Mouse (Mus musculus): Measurements from ENCODE around the gene Tcfl5. TPM values are rescaled to one million over a fixed set of nuclear protein-coding genes. Genes with fewer than 3 reads are reported as not detected.

The Tcfl5 gene
- total RNA-seq, 2 experiments from 2014 or later: not detected

DNA sequence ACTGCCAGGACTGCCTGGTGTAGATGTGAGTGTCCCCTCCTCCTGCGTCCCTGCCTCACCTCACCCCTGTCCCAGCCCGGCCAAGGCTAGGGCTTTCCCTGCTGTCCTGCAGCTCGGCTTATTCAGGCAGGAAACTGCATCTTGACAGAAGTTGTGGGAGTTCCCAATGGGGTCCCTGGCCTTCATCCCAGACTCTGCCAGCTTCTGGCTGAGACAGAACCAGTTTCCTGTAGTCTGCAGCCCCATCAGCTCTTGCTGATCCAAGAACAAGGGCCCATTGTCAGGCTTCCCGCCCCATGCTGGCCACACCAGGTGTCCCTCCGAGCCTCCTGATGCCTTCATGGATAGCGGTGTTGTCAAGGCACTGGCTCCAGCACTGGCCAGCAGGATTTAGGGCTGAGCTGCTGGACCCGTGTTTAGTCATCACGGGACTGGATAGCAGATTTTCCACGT is 41.9 kb downstream of the Tcfl5 start:
- ATAC-seq (replicated peaks; ENCODE audit: poor library complexity, severe bottlenecking): no peak

DNA sequence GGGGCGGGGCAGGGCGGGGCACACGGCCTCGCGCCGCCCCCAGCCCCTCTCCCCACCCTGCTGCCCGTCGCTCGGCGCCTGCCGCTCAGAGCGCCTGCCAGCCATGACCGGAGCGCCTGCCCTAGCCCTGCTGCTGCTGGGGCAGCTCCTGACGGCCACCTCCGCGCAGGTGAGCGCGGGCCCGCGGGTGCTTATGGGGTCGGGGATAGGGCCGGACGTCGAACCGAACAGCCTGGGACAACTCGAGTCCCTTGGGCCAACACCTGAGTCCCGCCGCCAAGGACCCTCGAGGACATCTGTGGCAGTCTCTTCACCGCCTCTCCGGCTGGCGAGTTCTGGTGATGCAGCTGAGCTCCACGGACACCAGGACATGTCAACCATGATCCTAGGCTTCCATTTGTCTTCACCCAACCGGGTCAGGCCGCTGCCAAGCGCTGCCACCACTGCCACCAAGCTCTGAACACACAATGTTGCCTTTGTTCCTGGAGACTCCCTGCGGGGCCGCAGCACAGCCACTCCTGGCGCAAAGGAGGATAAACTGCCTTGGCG is 44.3 kb downstream of the Tcfl5 start:
- no peak for ATAC-seq (replicated peaks; ENCODE audit: poor library complexity, severe bottlenecking)

DNA sequence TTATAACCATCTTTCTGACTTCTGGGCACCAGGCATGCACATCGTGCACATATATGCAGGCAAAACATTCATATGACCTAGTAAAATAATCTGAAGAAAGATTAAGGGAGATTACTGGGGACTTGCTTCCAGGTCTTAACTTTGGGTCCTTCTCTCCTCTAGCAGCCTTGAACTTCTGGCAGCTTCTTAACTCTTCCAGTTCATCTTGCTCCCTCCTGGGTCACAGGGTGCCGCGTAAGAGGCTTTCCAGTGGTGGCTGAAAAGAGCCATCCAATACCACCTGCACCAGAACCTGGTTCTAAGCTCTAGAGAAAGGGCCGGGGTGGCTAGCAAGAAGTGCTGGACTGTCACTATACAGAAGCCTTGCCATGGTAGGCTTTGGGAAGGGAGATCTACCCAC is 45.0 kb downstream of the Tcfl5 start, which contains the start of gene Col9a3:
Col9a3 (plus strand) TSS at position 301 of the 400 bp plus-strand sequence.
- ATAC-seq (replicated peaks; ENCODE audit: poor library complexity, severe bottlenecking): no peak

DNA sequence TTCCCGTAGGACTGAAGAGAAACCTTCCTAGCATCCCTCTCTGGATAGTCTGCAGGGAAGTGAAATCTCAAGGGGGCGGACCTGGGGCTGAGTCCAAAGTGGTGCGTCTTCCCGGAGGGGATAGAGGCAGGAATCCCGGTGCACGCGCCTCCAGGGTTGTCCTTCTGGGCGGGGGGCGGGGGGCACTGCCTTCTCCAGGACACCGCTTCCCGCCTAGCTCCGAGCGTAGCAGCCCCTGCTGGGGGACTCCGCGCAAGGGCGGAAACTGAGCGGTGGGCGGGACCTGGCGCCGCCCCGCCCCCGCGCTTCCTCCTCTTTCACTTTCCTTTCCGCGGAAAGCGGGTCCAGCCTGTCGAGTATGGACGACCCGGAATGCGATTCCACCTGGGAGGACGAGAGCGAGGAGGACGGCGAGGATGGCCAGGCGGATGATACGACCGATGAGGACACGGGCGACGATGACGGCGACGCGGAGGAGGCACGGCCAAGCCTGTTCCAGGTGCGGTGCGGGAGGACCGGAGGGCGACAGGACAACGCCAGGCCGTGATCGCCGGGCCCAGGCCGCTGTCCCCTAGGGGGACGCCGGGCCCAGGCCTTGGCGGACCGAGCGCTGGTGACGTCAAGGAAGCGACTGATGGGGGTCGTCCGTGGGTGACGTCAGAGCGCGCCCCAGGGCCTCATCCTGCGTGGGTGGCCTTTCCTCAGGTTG is 53.2 kb downstream of the Tcfl5 start, which contains the start of gene Ogfr:
Ogfr (plus strand) TSS at position 123 of the 709 bp plus-strand sequence.
- peak; percentile 85 for ATAC-seq (replicated peaks; ENCODE audit: poor library complexity, severe bottlenecking)

DNA sequence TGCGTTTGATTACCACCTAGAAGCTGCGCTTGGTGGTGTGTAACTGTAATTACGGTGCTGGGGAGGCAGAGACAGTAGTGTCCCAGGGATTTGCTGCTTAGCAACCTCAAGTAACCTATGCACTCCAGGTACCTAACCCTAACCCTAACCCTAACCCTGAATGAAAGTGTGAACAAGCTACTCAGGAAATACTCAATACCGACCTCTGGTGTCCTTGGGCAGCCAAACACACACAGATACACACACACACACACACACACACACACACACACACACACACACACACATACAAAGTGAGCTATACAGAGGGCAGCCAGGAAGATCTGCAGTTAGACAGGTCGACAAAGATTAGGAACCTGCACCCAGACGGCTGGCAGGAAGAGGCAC is 53.8 kb downstream of the Tcfl5 start:
- peak; percentile 15 for ATAC-seq (replicated peaks; ENCODE audit: poor library complexity, severe bottlenecking)

DNA sequence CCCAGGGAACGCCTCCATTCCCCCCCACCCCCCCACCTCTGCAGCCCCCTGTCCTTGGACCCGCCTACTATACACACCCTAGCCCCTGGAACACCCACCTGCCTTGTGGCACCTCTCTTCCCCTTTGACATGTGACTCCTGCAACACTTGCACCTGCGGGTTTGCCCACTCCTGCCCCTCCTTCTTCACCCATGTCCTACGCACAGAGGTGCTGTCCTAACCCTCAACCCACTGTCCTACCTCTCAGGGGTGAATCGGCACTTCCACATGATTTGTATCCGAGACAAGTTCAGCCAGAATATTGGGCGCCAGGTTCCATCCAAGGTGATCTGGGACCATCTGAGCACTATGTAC is 59.4 kb downstream of the Tcfl5 start:
- ATAC-seq (replicated peaks; ENCODE audit: poor library complexity, severe bottlenecking): peak; percentile 21

DNA sequence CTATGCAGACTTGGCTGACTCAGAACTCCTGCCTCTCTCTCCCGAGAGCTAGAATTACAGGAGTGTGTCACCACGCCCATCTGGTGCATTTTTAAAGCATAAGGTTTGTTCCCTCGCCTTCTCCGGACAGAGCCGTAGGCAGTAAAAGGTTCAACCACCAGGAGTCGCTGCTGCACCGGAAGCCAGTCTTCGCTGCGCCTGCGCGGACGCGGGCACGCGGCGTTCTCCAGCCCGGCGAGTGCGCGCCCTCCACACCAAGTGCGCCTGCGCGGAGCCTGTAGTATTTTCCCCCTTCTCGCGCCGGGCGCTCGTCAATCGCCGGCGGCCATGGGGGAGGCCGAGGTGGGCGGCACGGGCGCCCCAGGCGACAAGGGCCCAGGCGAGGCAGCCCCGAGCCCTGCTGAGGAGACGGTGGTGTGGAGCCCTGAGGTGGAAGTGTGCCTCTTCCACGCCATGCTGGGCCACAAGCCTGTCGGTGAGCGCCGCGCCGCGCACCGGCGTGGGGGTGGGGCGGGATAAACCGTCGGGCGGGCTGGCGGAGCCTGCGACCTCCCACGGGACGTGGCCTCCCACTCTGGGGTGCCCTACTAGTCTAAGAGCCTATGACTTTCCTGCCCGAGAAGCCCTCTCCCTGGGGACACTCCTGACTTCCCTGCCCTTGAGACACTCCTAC is 59.9 kb downstream of the Tcfl5 start:
- ATAC-seq (replicated peaks; ENCODE audit: poor library complexity, severe bottlenecking): peak; percentile 85

DNA sequence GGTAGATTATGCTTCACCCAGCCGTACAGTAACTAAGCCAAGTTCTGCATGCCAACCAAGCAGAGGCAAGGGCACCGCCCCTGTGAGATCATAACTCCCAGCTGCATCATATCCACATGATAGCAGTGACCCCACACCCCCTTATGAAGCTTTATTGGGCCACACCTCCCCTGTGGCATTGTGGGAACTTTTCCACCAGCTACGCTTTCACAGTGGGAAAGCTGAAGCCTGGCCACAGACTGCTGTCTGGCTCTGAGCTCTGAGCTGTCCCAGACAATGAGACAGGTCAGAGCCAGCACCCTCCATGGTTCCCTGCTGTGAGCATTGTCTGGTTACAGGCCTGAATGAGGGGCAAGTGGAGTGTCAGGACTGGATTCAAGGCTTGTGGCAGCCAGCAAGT is 61.5 kb downstream of the Tcfl5 start, which contains the start of gene Mrgbp:
Mrgbp (plus strand) TSS at position 303 of the 400 bp plus-strand sequence.
- no peak for ATAC-seq (replicated peaks; ENCODE audit: poor library complexity, severe bottlenecking)

DNA sequence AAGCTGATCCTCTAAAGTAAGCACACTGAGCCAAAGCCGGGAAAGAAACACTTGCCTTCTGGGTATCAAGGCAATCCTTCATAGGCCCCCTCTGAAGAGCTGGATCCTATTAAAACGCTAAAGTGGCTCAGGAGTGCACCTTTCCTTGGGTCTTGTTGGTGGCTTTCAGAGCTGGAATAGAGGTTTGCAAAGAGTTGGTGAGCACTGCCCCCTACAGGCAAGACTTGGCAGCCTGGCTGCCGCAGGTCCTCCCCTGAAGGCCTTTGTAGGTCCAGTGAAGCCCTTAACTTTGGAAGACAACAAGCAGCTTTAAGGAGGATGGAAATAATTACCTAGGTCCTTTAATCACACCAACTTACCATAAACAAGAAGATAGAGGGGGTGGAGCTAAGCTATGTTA is 63.8 kb downstream of the Tcfl5 start:
- peak; percentile 54 for ATAC-seq (replicated peaks; ENCODE audit: poor library complexity, severe bottlenecking)

DNA sequence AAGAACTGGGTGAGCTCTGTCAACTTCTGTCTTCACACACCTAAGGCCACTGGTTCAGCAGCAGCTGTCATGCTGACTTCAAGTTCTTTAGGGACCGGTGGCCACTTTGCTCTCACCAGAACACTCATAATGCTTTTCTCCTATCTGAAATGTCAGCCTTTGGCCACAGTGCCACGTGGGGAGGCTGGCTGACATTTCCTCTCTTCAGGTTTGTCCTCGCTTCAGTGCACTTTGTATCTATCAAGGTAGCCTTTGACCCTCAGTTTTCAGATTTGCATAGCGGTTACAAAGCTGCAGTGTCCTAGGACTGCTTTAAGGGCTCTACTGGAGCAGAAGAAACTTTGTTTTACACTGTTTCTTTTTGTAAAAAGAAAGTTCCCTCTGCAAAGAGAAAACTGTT is 66.0 kb downstream of the Tcfl5 start:
- ATAC-seq (replicated peaks; ENCODE audit: poor library complexity, severe bottlenecking): no peak

Other genes starting within 250 kb of the Tcfl5 start
- 31.8 and 41.5 TPM in 2 replicates for gene Slco4a1, start 186.5 kb downstream of the Tcfl5 start, total RNA-seq (2014; fragmentation: Nextera tagmentation)
- gene Slco4a1, start 186.5 kb downstream of the Tcfl5 start, total RNA-seq (2017): 9.2 and 10.8 TPM in 2 replicates
- not detected in 2 replicates for gene Ntsr1, start 142.7 kb downstream of the Tcfl5 start, total RNA-seq (2014; fragmentation: Nextera tagmentation)
- gene Ntsr1, start 142.7 kb downstream of the Tcfl5 start, total RNA-seq (2017): not detected in 2 replicates
- gene Mrgbp, start 61.4 kb downstream of the Tcfl5 start, total RNA-seq (2014; fragmentation: Nextera tagmentation): 38.2 and 39.9 TPM in 2 replicates
- gene Mrgbp, start 61.4 kb downstream of the Tcfl5 start, total RNA-seq (2017): 27.1 and 28.9 TPM in 2 replicates
- gene Ogfr, start 53.5 kb downstream of the Tcfl5 start, total RNA-seq (2014; fragmentation: Nextera tagmentation): 32.5 and 34.2 TPM in 2 replicates
- 40.3 and 42.0 TPM in 2 replicates for gene Ogfr, start 53.5 kb downstream of the Tcfl5 start, total RNA-seq (2017)
- gene Col9a3, start 44.9 kb downstream of the Tcfl5 start, total RNA-seq (2014; fragmentation: Nextera tagmentation): 0.41 TPM in 1 of 2 replicates, not detected in the other
- 0.26 and 0.57 TPM in 2 replicates for gene Col9a3, start 44.9 kb downstream of the Tcfl5 start, total RNA-seq (2017)
- gene Dido1, start 67.3 kb upstream of the Tcfl5 start, total RNA-seq (2014; fragmentation: Nextera tagmentation): 44.8 and 57.8 TPM in 2 replicates
- gene Dido1, start 67.3 kb upstream of the Tcfl5 start, total RNA-seq (2017): 48.5 and 51.3 TPM in 2 replicates
- 50.9 and 61.5 TPM in 2 replicates for gene Gid8, start 67.4 kb upstream of the Tcfl5 start, total RNA-seq (2014; fragmentation: Nextera tagmentation)
- 58.6 and 64.3 TPM in 2 replicates for gene Gid8, start 67.4 kb upstream of the Tcfl5 start, total RNA-seq (2017)
- 19.4 and 21.5 TPM in 2 replicates for gene Slc17a9, start 82.6 kb upstream of the Tcfl5 start, total RNA-seq (2014; fragmentation: Nextera tagmentation)
- gene Slc17a9, start 82.6 kb upstream of the Tcfl5 start, total RNA-seq (2017): 6.5 and 9.0 TPM in 2 replicates
- not detected in 2 replicates for gene Bhlhe23, start 134.2 kb upstream of the Tcfl5 start, total RNA-seq (2014; fragmentation: Nextera tagmentation)
- not detected in 2 replicates for gene Bhlhe23, start 134.2 kb upstream of the Tcfl5 start, total RNA-seq (2017)